ENCODE assay signal across 17 mouse cellular contexts in the genomic region with DNA sequence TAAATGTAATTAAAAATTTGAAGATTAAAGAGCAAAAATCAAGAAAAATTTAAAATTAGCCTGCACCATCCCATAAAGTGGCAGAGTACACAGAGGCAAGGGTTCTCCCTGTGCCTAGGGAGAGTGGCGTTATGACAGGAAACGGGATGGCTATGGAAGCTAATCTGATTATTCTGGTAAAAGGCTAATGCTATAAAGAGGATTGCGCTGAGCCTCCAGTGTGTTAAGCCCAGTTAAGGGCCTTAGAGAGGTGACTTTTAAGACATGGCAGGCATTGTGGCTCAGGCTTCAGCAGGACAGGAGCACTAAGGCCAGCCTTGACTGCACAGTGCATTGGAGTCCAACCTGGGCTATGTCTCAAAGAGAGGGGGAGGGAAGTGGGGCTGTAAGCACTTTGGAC. TPM values are rescaled to one million over a fixed set of nuclear protein-coding genes. Genes with fewer than 3 reads are reported as not detected.
A peak's percentile ranks its signal among the peaks of the same experiment; 100 is the strongest.
DNase-seq lines count a peak whose midpoint lies in the region.
"Had no signal": no experiment of that assay in that cellular context is flagged by ENCODE, and none has a peak within 500 bp of the region (broad histone marks: within the 10 kb centered on the region; RNA-seq: fewer than 3 reads in every experiment).

No protein-coding gene starts in this region.

- peak; percentile 60 for DNase-seq in retina, adult 2 months (ENCODE audit: low read depth, low spot score)
- no peak for DNase-seq in retina, embryonic 14.5 days (ENCODE audit: low spot score)
- DNase-seq in retina, postnatal 1 day = peak; percentile 78
- peak; percentile 76 for DNase-seq in retina, postnatal 7 days (ENCODE audit: low read depth, low spot score)
- no peak for DNase-seq in gastrocnemius, postnatal 10 days
- DNase-seq in lung, postnatal 25 days (ENCODE audit: low spot score) = no peak
- DNase-seq: adrenal gland, adult 2 months; adrenal gland, adult 8-10 months; adrenal gland, postnatal 10 days; adrenal gland, postnatal 14 days; adrenal gland, postnatal 25 days; adrenal gland, postnatal 36 days; B cell, adult 2 months; cerebellum, adult 11 months; cerebellum, adult 11-12 months; cerebellum, adult 18-20 months had no signal

RNA-seq across cellular contexts. Expression of a gene that starts 34.7 kb away (rescaled TPM):
- total RNA-seq in gastrocnemius, postnatal 10 days (2021) = 10 to 100 TPM; 42.2 to 70.8 TPM
- total RNA-seq: MEL had no signal

Comparison
In these comparisons a context has a peak if more than half of its experiments do, and no peak if none do; other contexts are left out.
1. DNase-seq: peak in retina, adult 2 months (single experiment), retina, postnatal 1 day (single experiment) and retina, postnatal 7 days (single experiment); none in retina, embryonic 14.5 days (single experiment), gastrocnemius, postnatal 10 days (single experiment) and lung, postnatal 25 days (single experiment).